Mouse (Mus musculus): ENCODE measurements around the gene Lhpp. TPM values are rescaled to one million over a fixed set of nuclear protein-coding genes. Genes with fewer than 3 reads are reported as not detected.
A peak's percentile ranks its signal among the peaks of the same experiment; 100 is the strongest.

The Lhpp gene
- total RNA-seq, 2 experiments from 2014 or later = 10.5 to 12.9 TPM

GRCm38 (mm10) chr7:132698737-132699136 lies 88.3 kb downstream of the Lhpp start:
- intact Hi-C loops (cut with DNase I; ENCODE audit: low total_unique reads) = no loop called here
- DNase-seq = no peak

- intact Hi-C loops (cut with DNase I; ENCODE audit: low total_unique reads) = no loop called here
- no peak for DNase-seq
Observed at GRCm38 (mm10) chr7:132699165-132699564, 88.7 kb downstream of the Lhpp start.

- intact Hi-C loops (cut with DNase I; ENCODE audit: low total_unique reads) = no loop called here
- no peak for DNase-seq
Observed at GRCm38 (mm10) chr7:132699639-132700038, 89.2 kb downstream of the Lhpp start.

GRCm38 (mm10) chr7:132700107-132700506 lies 89.7 kb downstream of the Lhpp start:
- DNase-seq = no peak

GRCm38 (mm10) chr7:132701412-132701811 lies 91.0 kb downstream of the Lhpp start:
- no peak for DNase-seq
- intact Hi-C loops (cut with DNase I; ENCODE audit: low total_unique reads) = no loop called here

More at GRCm38 (mm10) chr7:132700107-132700506, 89.7 kb downstream of the Lhpp start:
- intact Hi-C loops (cut with DNase I; ENCODE audit: low total_unique reads) = no loop called here

- no peak for DNase-seq
- intact Hi-C loops (cut with DNase I; ENCODE audit: low total_unique reads) = no loop called here
Observed at GRCm38 (mm10) chr7:132702024-132702423, 91.6 kb downstream of the Lhpp start.

GRCm38 (mm10) chr7:132702492-132703070 lies 92.1 kb downstream of the Lhpp start:
- DNase-seq = no peak
- intact Hi-C loops (cut with DNase I; ENCODE audit: low total_unique reads) = no loop called here

GRCm38 (mm10) chr7:132703515-132704309 lies 93.3 kb downstream of the Lhpp start:
- intact Hi-C loops (cut with DNase I; ENCODE audit: low total_unique reads) = no loop called here
- DNase-seq = no peak

GRCm38 (mm10) chr7:132704310-132704875 lies 94.0 kb downstream of the Lhpp start:
- intact Hi-C loops (cut with DNase I; ENCODE audit: low total_unique reads) = no loop called here

GRCm38 (mm10) chr7:132705130-132705529 lies 94.7 kb downstream of the Lhpp start:
- DNase-seq = no peak
- intact Hi-C loops (cut with DNase I; ENCODE audit: low total_unique reads) = no loop called here

More at GRCm38 (mm10) chr7:132704310-132704875, 94.0 kb downstream of the Lhpp start:
- no peak for DNase-seq

GRCm38 (mm10) chr7:132711579-132711978 lies 101.1 kb downstream of the Lhpp start:
- intact Hi-C loops (cut with DNase I; ENCODE audit: low total_unique reads) = no loop called here
- no peak for DNase-seq

GRCm38 (mm10) chr7:132712044-132712708 lies 101.7 kb downstream of the Lhpp start:
- intact Hi-C loops (cut with DNase I; ENCODE audit: low total_unique reads) = no loop called here

GRCm38 (mm10) chr7:132712956-132713355 lies 102.5 kb downstream of the Lhpp start:
- no peak for DNase-seq
- intact Hi-C loops (cut with DNase I; ENCODE audit: low total_unique reads) = no loop called here

More at GRCm38 (mm10) chr7:132712044-132712708, 101.7 kb downstream of the Lhpp start:
- no peak for DNase-seq

GRCm38 (mm10) chr7:132713483-132714126 lies 103.2 kb downstream of the Lhpp start:
- intact Hi-C loops (cut with DNase I; ENCODE audit: low total_unique reads) = no loop called here

GRCm38 (mm10) chr7:132714236-132714923 lies 103.9 kb downstream of the Lhpp start:
- peak; percentile 59 for DNase-seq

More at GRCm38 (mm10) chr7:132713483-132714126, 103.2 kb downstream of the Lhpp start:
- DNase-seq = peak; percentile 50

GRCm38 (mm10) chr7:132715259-132715658 lies 104.8 kb downstream of the Lhpp start:
- intact Hi-C loops (cut with DNase I; ENCODE audit: low total_unique reads) = no loop called here
- no peak for DNase-seq

More at GRCm38 (mm10) chr7:132714236-132714923, 103.9 kb downstream of the Lhpp start:
- intact Hi-C loops (cut with DNase I; ENCODE audit: low total_unique reads) = no loop called here

- intact Hi-C loops (cut with DNase I; ENCODE audit: low total_unique reads) = no loop called here
- DNase-seq = no peak
Observed at GRCm38 (mm10) chr7:132719570-132719969, 109.1 kb downstream of the Lhpp start.

- intact Hi-C loops (cut with DNase I; ENCODE audit: low total_unique reads) = no loop called here
- peak; percentile 60 for DNase-seq
Observed at GRCm38 (mm10) chr7:132720562-132720961, 110.1 kb downstream of the Lhpp start.

Data from gastrocnemius, postnatal 14 days (tissue).